Mouse (Mus musculus): Measurements from ENCODE around the gene Klhl31.

GRCm38 (mm10) chr9:77587616-77588015 is 48.7 kb upstream of the Klhl31 start:
- TF ChIP-seq CTCF (IDR thresholded peaks at IDR 0.05; ENCODE audit: control insufficient read depth, insufficient read depth, insufficient read length) (no peak), MAX (IDR thresholded peaks at IDR 0.05) (no peak), CEBPB (IDR thresholded peaks at IDR 0.05; ENCODE audit: low read depth) (no peak)
